Mouse (Mus musculus) left cerebral cortex, postnatal 4 days (tissue): ENCODE measurements around the gene Ndufab1. TPM values are rescaled to one million over a fixed set of nuclear protein-coding genes. Genes with fewer than 3 reads are reported as not detected.
"Not testable (repeated sequence)": the region's sequence is repeated elsewhere in the genome, so short reads cannot be mapped to it uniquely, and the experiment has no call there.

Source experiments
- DNase-seq: peaks from one replicate; pipeline ENCODE4 v3.0.0-alpha.2; 2022
- intact Hi-C: fragments of 180-260 bp; cut with DNase I; formaldehyde crosslinking; loops from one replicate; pipeline ENCODE4 v1.15.1; 2025
- total RNA-seq, 2 experiments: library from RNA; stranded (reverse); gene quantifications; 2 replicates each; pipeline ENCODE4 v1.2.3; 2021

Gene Ndufab1
- total RNA-seq: 100 to 1,000 TPM; 202 to 220 TPM

DNA sequence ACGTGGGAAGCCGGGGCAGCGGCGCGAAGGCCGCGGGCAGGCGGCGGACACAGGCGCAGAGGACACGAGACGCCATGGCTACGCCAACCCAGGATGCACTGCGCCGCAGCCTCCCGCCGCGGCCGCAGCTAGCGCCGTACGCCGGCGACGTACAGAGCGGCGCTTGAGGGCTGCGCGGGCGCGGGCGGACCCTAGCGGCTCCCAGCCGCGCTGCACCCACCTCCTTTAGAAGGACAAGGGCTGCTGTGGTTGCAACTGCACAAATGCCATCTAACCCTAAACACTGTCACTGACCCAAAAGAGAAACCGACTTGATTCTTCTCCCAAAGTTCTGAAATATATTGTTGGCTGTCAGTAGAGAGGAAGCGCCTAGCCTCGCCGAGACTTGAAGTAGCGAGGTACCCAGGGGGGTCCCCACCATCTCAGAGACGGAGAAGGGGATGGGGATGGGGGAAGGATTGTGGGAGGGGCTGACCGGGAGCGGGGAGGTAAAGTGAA, at the start of gene Ndufab1:
TSS of gene Ndufab1 (minus strand) at position 140 of the 498 bp plus-strand sequence.
- DNase-seq: peak; percentile 86
- intact Hi-C loops: no loop called here

DNA sequence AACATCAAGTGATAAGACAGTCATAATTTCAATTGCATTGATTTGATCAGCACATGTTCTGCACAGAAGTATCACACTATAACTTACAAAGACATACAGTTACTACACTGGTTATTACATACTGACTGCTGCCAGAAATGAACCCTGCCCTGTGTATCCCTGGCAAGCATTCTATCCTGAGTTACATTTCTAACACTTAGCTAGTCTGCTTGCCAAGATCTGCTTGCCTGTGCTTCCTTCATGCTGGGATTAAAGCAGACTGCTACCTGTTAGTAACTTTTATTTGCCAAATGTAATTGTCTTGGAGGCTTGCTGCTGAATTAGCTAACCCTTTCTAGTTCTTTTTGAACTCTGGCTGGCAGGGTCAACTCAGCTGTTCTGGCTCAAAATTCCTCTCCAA, 39.3 kb upstream of the Ndufab1 start:
- DNase-seq: no peak
- intact Hi-C loops: no loop called here

GRCm38 (mm10) chr7:122138190-122138589, 36.5 kb upstream of the Ndufab1 start:
- no peak for DNase-seq
- intact Hi-C loops: no loop called here

DNA sequence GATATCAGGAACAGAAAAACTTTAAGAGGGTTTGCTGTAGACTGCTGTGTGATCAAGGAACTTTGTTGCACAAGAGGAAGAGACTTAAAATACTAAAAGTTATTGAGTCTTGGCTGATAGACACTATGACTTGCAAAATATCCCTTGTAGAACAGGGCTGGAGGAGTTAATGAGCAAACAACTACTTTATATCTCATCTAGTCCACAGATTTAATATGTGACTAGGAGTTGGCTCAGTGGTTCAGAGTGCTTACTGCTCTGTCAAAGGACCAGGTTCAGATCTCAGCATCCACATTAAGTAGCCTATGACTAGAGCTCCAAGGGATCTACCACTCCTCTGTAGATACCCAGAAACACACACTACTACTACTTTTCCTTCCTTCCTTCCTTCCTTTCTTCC, 35.4 kb upstream of the Ndufab1 start:
- no peak for DNase-seq
- intact Hi-C loops: no loop called here

- intact Hi-C loops: no loop called here
- DNase-seq: no peak
Measured at GRCm38 (mm10) chr7:122135070-122135469, 33.4 kb upstream of the Ndufab1 start.

- intact Hi-C loops: no loop called here
Measured at GRCm38 (mm10) chr7:122133338-122133625, 31.6 kb upstream of the Ndufab1 start.

GRCm38 (mm10) chr7:122132497-122133337, 31.0 kb upstream of the Ndufab1 start, which contains the start of the genes Palb2 and Dctn5:
Gene Palb2 (minus strand): TSS chr7:122132985.
Gene Dctn5 (plus strand): TSS chr7:122133041.
- DNase-seq: peak; percentile 98
- intact Hi-C loops: no loop called here

More at GRCm38 (mm10) chr7:122133338-122133625, 31.6 kb upstream of the Ndufab1 start:
- DNase-seq: no peak

GRCm38 (mm10) chr7:122131834-122132233, 30.1 kb upstream of the Ndufab1 start:
- intact Hi-C loops: no loop called here
- no peak for DNase-seq

- DNase-seq: no peak
- intact Hi-C loops: no loop called here
Measured at GRCm38 (mm10) chr7:122126946-122127345, 25.3 kb upstream of the Ndufab1 start.

DNA sequence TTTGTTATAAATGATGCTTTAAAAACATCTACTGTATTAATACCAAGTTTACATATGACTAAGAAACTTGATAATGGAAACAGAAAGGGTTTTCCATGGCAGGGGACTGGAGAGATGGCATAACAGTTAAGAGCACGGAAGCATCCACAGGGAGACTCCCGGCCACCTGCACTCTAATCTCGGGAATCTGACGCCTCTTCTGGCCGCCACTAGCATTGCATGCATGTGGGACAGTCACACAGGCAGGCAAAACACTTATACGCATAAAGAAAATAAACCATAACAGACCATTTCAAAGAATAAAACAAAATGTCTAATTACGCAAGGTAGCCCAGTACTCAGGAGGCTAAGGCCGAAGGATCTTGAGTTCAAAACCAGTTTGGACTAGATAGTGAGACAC, 23.9 kb upstream of the Ndufab1 start:
- intact Hi-C loops: no loop called here
- DNase-seq: no peak

DNA sequence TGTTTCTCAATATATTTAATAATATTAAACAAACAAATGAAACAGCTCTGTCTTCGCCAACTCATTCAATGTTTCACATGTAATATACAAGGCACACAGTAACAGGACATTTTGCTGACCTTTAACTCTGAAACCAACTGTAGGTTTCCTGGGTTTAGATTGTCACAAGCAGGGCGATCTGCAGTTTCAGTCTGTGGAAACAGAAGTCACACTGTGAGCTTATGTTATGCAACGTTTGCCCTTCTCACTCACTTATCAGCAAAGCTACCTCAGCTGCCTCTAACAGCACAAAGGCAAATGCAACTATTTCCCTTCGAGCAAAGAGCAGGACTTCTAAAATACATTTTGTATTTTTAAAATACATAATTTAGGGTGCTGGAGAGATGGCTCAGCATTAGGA, 21.8 kb upstream of the Ndufab1 start:
- no peak for DNase-seq
- intact Hi-C loops: no loop called here

- DNase-seq: no peak
- intact Hi-C loops: no loop called here
Measured at GRCm38 (mm10) chr7:122108206-122108605, 6.5 kb upstream of the Ndufab1 start.

- DNase-seq, intact Hi-C loops: not testable (repeated sequence)
Measured at GRCm38 (mm10) chr7:122101014-122101746, 506 bp downstream of the Ndufab1 start.

DNA sequence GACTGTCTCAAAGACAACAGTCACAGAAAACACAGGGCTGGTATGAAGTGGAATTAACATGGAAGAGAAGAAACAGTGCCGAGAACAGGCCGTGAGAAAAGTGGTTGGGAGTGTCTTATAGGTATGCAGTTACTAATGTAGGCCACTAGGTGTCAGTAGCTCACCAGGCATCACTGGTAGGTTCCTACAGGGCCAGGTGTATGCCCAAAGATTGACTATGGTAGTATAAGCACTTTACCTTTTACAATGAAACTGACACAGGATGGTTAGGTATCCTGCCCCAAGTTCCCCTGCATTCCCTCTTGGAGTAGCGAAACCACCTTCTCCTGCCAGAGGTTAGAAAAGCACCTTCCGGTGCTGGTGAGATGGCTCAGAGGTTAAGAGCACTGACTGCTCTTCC, 2.5 kb downstream of the Ndufab1 start:
- DNase-seq: peak; percentile 10
- intact Hi-C loops: no loop called here

DNA sequence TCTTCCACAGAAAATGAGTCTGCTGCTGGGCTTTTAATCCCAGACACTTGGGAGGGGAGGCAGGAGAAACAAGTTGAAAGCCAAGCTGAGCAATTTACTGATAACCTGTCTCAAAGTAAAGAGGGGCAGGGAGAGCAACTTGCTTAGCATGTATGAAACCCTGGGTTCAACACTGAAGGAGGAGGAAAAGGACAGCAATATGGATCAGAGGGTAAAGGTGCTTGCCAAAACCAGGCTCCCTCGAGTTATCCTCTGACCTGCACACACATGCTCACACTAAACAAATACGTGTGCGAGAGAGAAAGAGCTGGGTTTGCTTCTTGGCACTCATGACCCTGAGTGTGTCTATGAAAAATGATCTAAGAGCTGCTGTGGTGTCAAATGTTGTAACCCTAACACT, 3.7 kb downstream of the Ndufab1 start:
- intact Hi-C loops: no loop called here
- no peak for DNase-seq

GRCm38 (mm10) chr7:122094564-122095330, 6.9 kb downstream of the Ndufab1 start:
- no peak for DNase-seq
- intact Hi-C loops: no loop called here

DNA sequence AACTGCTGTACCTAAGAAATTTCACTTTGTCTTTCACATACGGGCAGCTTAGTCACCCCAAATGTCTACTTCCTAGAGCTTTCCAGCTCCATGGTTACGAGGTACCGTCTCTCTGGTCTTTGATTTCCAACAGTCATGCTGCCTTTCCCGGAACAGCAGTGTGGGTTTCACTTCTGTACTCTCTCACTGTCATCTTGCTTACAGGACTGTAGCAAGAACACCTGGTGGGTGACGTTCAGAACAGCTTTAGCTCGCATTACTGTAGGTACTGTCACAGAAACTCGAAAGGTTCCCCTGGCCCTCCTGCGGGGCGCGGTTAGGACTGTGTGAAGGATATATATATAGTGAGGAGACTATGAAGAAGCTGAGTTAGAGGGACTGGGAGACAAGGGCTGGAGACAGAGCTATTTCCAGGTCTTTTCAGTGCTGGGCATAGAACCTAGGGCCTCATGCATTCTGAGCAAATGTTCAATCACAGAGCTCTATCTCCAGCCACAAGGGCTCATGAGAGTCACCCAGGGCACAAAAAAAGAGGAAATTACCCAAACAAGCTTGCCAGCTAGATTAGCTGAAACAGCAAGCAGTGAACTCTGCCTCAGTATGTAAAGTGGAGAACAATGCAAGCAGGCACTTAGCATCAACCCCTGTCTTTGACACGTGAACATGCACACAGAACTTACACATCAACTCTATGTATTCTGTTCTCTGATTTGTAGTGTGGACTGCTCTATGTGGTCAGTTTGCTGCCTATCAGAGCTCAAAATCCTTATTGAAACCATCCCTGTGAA, 14.3 kb downstream of the Ndufab1 start:
- no peak for DNase-seq
- intact Hi-C loops: no loop called here

DNA sequence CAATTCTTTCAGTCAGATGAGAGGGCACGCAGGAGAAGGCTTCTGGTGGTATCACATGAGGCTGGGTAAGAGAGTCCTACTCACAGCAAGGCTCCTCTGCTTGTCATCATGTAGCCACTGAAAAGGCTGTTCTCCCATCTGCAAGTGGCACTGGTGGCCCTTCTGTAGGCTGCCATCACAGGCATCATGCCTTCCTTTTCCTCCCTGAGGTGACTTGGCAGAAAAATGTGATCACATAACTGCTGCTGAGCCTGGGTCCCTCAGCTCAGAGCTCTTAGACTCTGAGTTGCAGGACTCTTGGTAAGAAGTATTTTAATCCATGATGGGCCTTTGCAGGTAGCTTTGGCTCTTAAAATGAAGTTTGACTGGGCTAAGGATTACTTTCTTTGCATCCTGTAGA, 20.6 kb downstream of the Ndufab1 start:
- DNase-seq: no peak
- intact Hi-C loops: no loop called here

DNA sequence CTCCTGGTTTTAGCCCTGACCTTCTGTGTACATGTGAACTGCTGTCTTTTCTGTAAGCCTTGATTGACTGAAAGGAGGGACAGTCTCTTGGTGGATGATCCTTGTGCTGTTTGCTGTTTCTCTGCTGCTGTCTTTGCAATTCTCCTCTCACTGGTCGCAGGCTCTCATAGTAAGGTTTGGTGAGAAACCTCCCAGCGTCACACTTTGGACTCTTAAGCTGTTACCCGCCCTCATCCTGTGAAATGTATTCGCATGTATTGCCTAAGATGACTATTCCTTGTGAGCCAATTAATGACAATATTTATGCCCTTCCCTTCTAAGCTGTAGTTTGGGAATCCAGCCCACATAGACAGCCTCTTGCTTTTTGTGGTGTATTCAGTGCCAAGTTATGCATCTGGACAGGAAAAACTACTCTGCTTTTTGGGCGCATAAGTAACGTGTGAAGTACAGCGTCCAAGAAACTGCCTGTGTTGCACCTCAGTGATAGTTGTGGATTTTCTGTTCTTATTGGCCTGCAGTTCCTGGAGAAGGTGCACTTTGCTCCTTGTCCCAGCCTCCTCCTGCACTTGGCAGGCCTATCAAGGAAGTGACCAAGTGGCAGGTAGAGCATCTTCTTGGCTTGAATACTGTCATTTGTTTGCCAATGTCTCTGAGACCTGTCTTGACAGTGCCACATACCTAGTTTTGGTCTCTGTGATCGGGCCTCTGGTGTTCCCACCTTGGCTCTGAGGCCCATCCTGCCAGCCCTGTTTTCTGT, 21.7 kb downstream of the Ndufab1 start:
- intact Hi-C loops: no loop called here

DNA sequence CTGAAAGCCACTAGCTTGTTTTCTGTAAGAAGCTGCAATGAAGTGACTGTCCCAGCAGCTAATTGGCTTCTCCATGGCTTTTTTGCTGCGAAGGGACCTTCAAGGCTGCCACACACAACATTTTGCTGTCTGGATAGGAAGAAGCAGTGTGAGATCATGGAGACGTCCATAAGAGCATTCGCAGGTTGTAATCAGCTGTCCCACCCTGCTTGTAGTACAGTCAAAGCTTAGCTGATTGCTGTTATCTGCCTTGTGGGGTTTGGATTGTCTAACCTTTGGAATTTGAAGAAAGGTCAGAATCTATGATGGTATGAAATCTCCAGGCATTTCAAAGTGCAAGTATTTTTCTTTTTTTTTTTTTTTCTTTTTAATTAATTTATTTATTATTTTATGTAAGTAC, 27.3 kb downstream of the Ndufab1 start:
- intact Hi-C loops: no loop called here
- no peak for DNase-seq

More for the DNA sequence above, 21.7 kb downstream of the Ndufab1 start:
- DNase-seq: no peak
